Mouse (Mus musculus): ENCODE measurements around the gene Zfhx2. TPM values are rescaled to one million over a fixed set of nuclear protein-coding genes. Genes with fewer than 3 reads are reported as not detected.

The Zfhx2 gene
- 13.0 TPM for polyA plus RNA-seq (2017; shearing (Covaris generic))

DNA sequence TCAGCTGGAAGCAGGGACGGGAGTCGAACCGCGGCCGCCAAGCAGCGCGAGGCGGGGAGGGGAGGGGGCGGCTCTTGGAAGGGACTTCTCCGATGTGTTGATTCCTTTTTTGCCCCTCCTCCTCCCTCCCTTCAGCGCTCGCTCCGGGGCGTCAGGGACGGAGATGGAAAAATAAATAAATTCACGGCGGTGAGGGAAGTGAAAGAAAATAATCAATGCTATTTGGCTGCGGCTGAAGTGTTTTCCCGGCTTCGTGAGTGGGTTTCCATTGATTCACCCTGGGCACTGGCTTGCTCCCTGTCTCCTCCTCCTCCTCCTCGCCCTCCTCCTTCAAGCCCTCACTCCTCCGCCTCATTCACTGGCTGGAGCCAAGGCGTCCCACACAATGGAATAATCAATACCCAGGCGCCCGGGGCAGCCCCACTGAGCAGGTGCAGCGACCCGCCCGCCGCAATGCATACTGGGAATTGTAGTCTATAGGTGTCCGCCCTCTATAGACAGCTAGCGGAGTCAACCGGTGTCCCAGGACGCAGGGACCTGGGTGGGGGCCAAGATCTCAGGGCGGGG, at the start of gene Zfhx2:
Zfhx2 (minus strand) TSS at position 314 of the 567 bp plus-strand sequence.

DNA sequence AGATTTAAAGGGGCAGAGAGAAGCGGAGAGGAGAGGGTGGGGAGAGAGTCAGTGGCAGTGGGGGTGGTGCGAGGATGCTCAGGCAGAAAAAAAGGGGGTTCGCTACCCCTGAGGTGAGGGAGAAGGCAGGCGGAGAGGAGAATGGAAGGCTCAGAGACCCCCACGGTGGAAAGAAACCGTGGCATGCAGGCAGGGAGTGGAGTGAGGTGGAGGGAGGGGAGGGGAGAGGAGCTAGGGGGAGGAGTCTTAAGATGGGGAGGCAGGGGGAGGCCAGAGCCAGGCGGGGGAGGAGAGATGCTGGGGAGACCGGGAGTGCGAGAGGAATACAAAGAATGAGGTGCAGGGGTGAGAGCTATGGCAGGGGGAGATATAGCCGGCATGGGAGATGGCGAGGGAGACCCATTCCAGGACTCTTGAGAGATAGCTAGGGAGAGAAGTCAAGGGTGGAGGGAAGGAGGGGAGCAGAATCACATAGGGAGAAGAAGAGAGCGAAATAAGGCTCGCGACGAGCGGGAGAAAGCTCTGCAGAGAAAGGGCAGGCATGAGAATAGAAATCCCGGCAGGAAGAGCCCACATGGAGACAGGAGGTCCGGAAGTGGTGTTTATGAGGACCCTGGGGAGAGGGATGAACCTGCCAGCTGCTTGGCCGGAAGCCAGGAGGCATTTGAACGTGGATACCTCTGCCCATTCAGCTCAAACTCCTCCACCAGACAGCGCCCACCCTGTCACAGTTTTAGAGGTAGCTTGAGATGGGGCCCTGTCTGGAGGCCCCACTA, 24.5 kb upstream of the Zfhx2 start, which contains the start of gene Jph4:
Jph4 (minus strand) TSS at position 511 of the 776 bp plus-strand sequence.

DNA sequence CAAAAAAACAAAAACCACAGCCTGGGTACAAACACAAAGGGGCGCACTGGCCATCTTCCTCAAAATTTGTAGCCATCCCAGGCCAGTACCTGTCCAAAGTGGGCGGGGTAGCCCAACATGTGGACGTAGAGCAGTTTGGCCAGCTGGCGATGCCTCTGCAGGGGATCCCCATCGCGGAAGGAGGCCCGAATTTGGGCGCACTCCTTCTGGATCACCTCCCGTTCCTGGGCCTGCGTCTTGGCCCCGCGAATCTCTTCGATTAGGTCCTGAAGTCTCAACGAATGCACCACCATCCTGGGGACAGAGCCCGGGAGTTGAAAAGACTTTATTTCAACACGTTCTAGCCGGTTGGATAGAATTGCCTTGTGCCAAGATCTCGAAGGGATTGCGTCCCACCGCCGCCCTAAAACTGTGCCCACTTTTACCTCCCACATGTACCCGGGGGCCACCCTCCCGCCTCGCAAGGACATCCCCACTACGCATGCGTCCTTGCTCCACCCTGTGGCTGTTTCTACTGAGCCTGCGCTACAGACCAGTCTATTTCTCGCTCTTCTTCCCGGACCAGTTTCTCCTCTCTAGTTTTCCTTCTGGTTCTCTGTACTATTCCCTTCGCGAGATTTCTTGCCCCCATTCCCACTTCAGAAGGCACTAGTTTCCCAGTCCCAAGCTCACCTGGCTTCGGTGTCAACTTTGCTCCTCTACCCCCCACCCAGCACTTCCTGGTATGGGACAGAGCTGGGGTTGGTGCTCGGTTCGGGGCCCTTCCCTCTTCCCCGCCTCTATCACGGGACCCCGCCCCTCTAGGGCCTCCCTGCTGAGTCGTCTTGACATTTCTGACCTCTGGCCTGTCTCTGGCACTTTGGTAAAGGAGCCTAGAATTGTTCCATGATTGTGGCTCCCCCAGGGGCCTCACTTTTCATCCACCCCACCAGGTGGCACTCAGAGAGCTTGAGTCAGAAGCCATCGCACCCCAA, 14.0 kb upstream of the Zfhx2 start, which contains the start of gene Ap1g2:
Ap1g2 (minus strand) TSS at position 758 of the 974 bp plus-strand sequence.

DNA sequence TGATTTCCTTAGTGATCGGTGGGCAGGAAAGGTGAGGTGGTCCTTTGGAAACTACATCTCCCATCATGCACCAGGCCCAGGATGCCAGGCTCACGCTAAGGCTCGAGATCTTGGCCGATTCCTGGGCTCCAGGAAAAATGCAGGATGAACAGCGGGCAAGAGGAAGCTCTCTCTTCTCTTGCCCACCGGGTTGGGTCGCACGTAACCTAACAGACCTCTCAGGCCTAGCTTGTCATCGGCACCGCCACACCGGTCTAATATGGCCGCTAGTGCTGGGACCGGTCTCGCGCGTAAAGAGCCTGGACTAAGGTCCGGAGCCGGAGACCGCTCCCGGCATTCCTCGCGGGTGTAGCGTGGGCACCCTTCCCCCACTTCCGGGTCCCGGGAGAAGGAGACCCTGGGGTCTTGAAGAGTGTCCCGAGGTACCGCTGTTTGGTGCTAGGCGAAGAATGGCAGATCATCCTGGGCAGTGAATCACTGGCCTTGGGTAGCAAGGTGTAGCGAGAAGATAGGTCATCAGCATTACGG, 2.6 kb upstream of the Zfhx2 start, which contains the start of gene Thtpa:
Thtpa (plus strand) TSS at position 81 of the 528 bp plus-strand sequence.

DNA sequence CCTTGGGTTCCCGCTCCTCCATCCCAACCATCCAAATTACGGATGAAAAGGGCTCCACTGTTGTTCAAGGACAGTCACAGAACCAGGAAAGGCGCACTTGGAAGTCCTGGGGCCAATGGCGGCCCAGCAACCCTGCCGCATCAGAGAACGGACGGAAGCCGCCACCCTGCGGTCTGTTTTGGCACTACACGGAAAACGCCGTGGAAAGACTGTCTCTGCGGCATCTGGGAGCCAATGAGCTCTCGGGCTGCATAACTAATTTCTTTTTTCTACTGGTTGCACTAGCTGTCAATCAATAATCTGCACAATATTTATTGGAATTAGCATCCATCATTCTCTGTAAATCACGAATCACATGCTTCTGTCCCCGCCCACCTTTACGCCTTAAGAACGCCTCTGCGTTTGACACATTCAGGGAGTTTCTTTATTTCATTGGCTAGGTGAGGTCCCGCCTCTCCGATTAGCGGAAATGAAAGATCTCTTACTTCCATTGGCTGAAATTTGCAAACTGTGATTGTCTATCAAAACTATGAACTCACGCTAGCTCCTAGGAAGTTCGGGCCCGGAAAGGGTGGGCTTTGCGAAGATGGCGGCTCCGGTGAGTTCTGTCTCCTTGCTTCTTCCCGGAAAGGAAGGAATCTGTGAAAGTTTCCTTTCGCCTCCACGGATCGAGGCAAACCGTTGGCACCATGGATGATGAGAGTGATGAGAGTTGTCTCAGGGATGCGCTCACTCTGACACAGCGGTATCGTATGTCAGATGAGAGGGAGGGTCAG, 76.9 kb downstream of the Zfhx2 start, which contains the start of gene Ngdn:
Ngdn (plus strand) TSS at position 464 of the 776 bp plus-strand sequence.

Other genes with a start within 250 kb of the Zfhx2 start
- 3.7 TPM for gene Homez, start 221.4 kb downstream of the Zfhx2 start, polyA plus RNA-seq (2017; shearing (Covaris generic))
- 0.45 TPM for gene Ppp1r3e, start 214.8 kb downstream of the Zfhx2 start, polyA plus RNA-seq (2017; shearing (Covaris generic))
- gene Bcl2l2, start 208.9 kb downstream of the Zfhx2 start, polyA plus RNA-seq (2017; shearing (Covaris generic)): 0.31 TPM
- gene Gm20521, start 208.9 kb downstream of the Zfhx2 start, polyA plus RNA-seq (2017; shearing (Covaris generic)): 0.38 TPM
- 29.9 TPM for gene Pabpn1, start 199.8 kb downstream of the Zfhx2 start, polyA plus RNA-seq (2017; shearing (Covaris generic))
- gene Slc22a17, start 179.2 kb downstream of the Zfhx2 start, polyA plus RNA-seq (2017; shearing (Covaris generic)): 1.1 TPM
- gene Efs, start 166.2 kb downstream of the Zfhx2 start, polyA plus RNA-seq (2017; shearing (Covaris generic)): not detected
- not detected for gene Il25, start 159.6 kb downstream of the Zfhx2 start, polyA plus RNA-seq (2017; shearing (Covaris generic))
- gene Cmtm5, start 156.1 kb downstream of the Zfhx2 start, polyA plus RNA-seq (2017; shearing (Covaris generic)): not detected
- not detected for gene Myh6, start 125.4 kb downstream of the Zfhx2 start, polyA plus RNA-seq (2017; shearing (Covaris generic))
- gene Gm17428, start 115.4 kb downstream of the Zfhx2 start, polyA plus RNA-seq (2017; shearing (Covaris generic)): not detected
- not detected for gene Myh7, start 97.7 kb downstream of the Zfhx2 start, polyA plus RNA-seq (2017; shearing (Covaris generic))
- gene Ngdn, start 76.9 kb downstream of the Zfhx2 start, polyA plus RNA-seq (2017; shearing (Covaris generic)): 152 TPM
- 17.0 TPM for gene Thtpa, start 2.5 kb upstream of the Zfhx2 start, polyA plus RNA-seq (2017; shearing (Covaris generic))
- 173 TPM for gene Ap1g2, start 14.3 kb upstream of the Zfhx2 start, polyA plus RNA-seq (2017; shearing (Covaris generic))
- not detected for gene Jph4, start 24.6 kb upstream of the Zfhx2 start, polyA plus RNA-seq (2017; shearing (Covaris generic))
- gene Dhrs2, start 129.7 kb upstream of the Zfhx2 start, polyA plus RNA-seq (2017; shearing (Covaris generic)): not detected